ENCODE assay signal across 19 mouse cellular contexts in genomic region chr11:57014396-57014795, GRCm38 (mm10). TPM values are rescaled to one million over a fixed set of nuclear protein-coding genes. Genes with fewer than 3 reads are reported as not detected.
A peak's percentile ranks its signal among the peaks of the same experiment; 100 is the strongest.
DNase-seq lines count a peak whose midpoint lies in the region; ATAC-seq lines count a peak whose summit lies in the region.
"Had no signal": no experiment of that assay in that cellular context is flagged by ENCODE, and none has a peak within 500 bp of the region (broad histone marks: within the 10 kb centered on the region; RNA-seq: fewer than 3 reads in every experiment).

No protein-coding gene starts in this region.

- H3K9me3 ChIP-seq in hindbrain, embryonic 14.5 days (ENCODE audit: control insufficient read depth, low read length): no peaks in the 10 kb centered on the region
- H3K9me3 ChIP-seq in hindbrain, embryonic 10.5 days: no peaks in the 10 kb centered on the region
- no peaks in the 10 kb centered on the region for H3K9me3 ChIP-seq in forebrain, embryonic 16.5 days (ENCODE audit: control insufficient read depth, low read length)
- no peaks in the 10 kb centered on the region for H3K9me3 ChIP-seq in midbrain, embryonic 16.5 days (replicated peaks; ENCODE audit: control insufficient read depth, low read length, poor library complexity, severe bottlenecking)
- H3K9me3 ChIP-seq: embryonic facial prominence, embryonic 12.5 days; kidney, embryonic 15.5 days had no signal

- no peak for ATAC-seq in hindbrain, embryonic 14.5 days (ENCODE audit: low FRiP score)
- no peak for ATAC-seq in forebrain, embryonic 16.5 days
- no peak for ATAC-seq in midbrain, embryonic 16.5 days
- ATAC-seq: intestine, embryonic 16.5 days; liver, postnatal 0 days had no signal

- DNase-seq in hindbrain, embryonic 14.5 days (ENCODE audit: low spot score): no peak
- DNase-seq in hindbrain, embryonic 10.5 days (ENCODE audit: low spot score): no peak
- peak; percentile 66 for DNase-seq in NIH3T3 (ENCODE audit: low read depth)
- no peak for DNase-seq in urinary bladder, adult 2 months (ENCODE audit: low spot score)
- DNase-seq in thymus, postnatal 0 days (ENCODE audit: low spot score): no peak
- DNase-seq: adrenal gland, adult 8-10 months; cerebellum, adult 9-10 months; gastrocnemius, postnatal 14 days; heart, adult 18-20 months; heart, postnatal 36 days; liver; liver, postnatal 0 days; lung, postnatal 14 days; thymus, postnatal 25 days had no signal

- no peaks in the 10 kb centered on the region for H3K27me3 ChIP-seq in hindbrain, embryonic 14.5 days (ENCODE audit: control insufficient read depth, insufficient read depth, low read length)
- H3K27me3 ChIP-seq in hindbrain, embryonic 10.5 days (ENCODE audit: insufficient read depth, poor library complexity, severe bottlenecking): peaks cover 38% of the 10 kb centered on the region
- H3K27me3 ChIP-seq in forebrain, embryonic 16.5 days (replicated peaks; ENCODE audit: control insufficient read depth, insufficient read depth, low read length): no peaks in the 10 kb centered on the region
- H3K27me3 ChIP-seq in midbrain, embryonic 16.5 days (ENCODE audit: control insufficient read depth, insufficient read depth, low read depth, low read length): no peaks in the 10 kb centered on the region

- peak overlapping the region; percentile 57; the same call in 1 of the 2 replicates for H3K9ac ChIP-seq in hindbrain, embryonic 14.5 days
- H3K9ac ChIP-seq in forebrain, embryonic 16.5 days (replicated peaks; ENCODE audit: low read depth, low read length): no peak overlapping the region
- no peak overlapping the region for H3K9ac ChIP-seq in midbrain, embryonic 16.5 days (ENCODE audit: low read depth, low read length)
- H3K9ac ChIP-seq: embryonic facial prominence, embryonic 12.5 days; kidney, embryonic 15.5 days; liver, postnatal 0 days had no signal

- WGBS in hindbrain, embryonic 14.5 days: 65% methylated on average over 6 of the region's 6 CpGs
- 64% methylated on average over 6 of the region's 6 CpGs for WGBS in hindbrain, embryonic 10.5 days
- 63% methylated on average over 6 of the region's 6 CpGs for WGBS in forebrain, embryonic 16.5 days
- WGBS in midbrain, embryonic 16.5 days: 56% methylated on average over 6 of the region's 6 CpGs

- H3K4me1 ChIP-seq in hindbrain, embryonic 14.5 days (replicated peaks; ENCODE audit: control insufficient read depth, insufficient read depth, low read length): peaks cover 9% of the 10 kb centered on the region; the same call in 1 of the 2 replicates
- peaks cover 23% of the 10 kb centered on the region for H3K4me1 ChIP-seq in hindbrain, embryonic 10.5 days (replicated peaks)
- H3K4me1 ChIP-seq in forebrain, embryonic 16.5 days (replicated peaks; ENCODE audit: control insufficient read depth, insufficient read depth, low read length): peaks cover 10% of the 10 kb centered on the region; the same call in 1 of the 2 replicates
- H3K4me1 ChIP-seq in midbrain, embryonic 16.5 days (ENCODE audit: control insufficient read depth, insufficient read depth, low read length): peaks cover 17% of the 10 kb centered on the region

- H3K4me2 ChIP-seq in hindbrain, embryonic 14.5 days (replicated peaks): peak overlapping the region; percentile 43
- H3K4me2 ChIP-seq in forebrain, embryonic 16.5 days (ENCODE audit: low read length): peak overlapping the region; percentile 57
- peak overlapping the region; percentile 66 for H3K4me2 ChIP-seq in midbrain, embryonic 16.5 days (ENCODE audit: low read length)
- H3K4me2 ChIP-seq: embryonic facial prominence, embryonic 12.5 days; kidney, embryonic 15.5 days had no signal

- no peak overlapping the region for H3K27ac ChIP-seq in hindbrain, embryonic 14.5 days
- no peak overlapping the region for H3K27ac ChIP-seq in hindbrain, embryonic 10.5 days
- H3K27ac ChIP-seq in forebrain, embryonic 16.5 days (ENCODE audit: low read length): no peak overlapping the region
- H3K27ac ChIP-seq in midbrain, embryonic 16.5 days (ENCODE audit: low read length): no peak overlapping the region
- H3K27ac ChIP-seq: embryonic facial prominence, embryonic 12.5 days; kidney, embryonic 15.5 days had no signal

- H3K4me3 ChIP-seq in hindbrain, embryonic 14.5 days (replicated peaks; ENCODE audit: low read length): peak overlapping the region; percentile 35
- no peak overlapping the region for H3K4me3 ChIP-seq in hindbrain, embryonic 10.5 days
- H3K4me3 ChIP-seq in forebrain, embryonic 16.5 days (replicated peaks; ENCODE audit: low read length): peak overlapping the region; percentile 50
- H3K4me3 ChIP-seq in midbrain, embryonic 16.5 days (ENCODE audit: low read depth, low read length): peak overlapping the region; percentile 54
- H3K4me3 ChIP-seq: embryonic facial prominence, embryonic 12.5 days; kidney, embryonic 15.5 days had no signal

- H3K36me3 ChIP-seq in hindbrain, embryonic 14.5 days (replicated peaks; ENCODE audit: control insufficient read depth, insufficient read depth): no peaks in the 10 kb centered on the region
- H3K36me3 ChIP-seq in hindbrain, embryonic 10.5 days: no peaks in the 10 kb centered on the region
- H3K36me3 ChIP-seq in forebrain, embryonic 16.5 days (ENCODE audit: control insufficient read depth, insufficient read depth): no peaks in the 10 kb centered on the region
- no peaks in the 10 kb centered on the region for H3K36me3 ChIP-seq in midbrain, embryonic 16.5 days (ENCODE audit: control insufficient read depth, insufficient read depth, low read length)
- H3K36me3 ChIP-seq: embryonic facial prominence, embryonic 12.5 days; kidney, embryonic 15.5 days had no signal

RNA-seq across cellular contexts. Expression of gene Gria1, which starts 3.2 kb away (rescaled TPM):
- 39.7 and 40.4 TPM in 2 replicates for polyA plus RNA-seq in hindbrain, embryonic 14.5 days (2014; fragmentation: Nextera tagmentation; extraction: Ambion mirVana)
- polyA plus RNA-seq in hindbrain, embryonic 10.5 days (2016; fragmentation: Nextera tagmentation; extraction: Ambion mirVana): 1.00 and 1.8 TPM in 2 replicates
- polyA plus RNA-seq in forebrain, embryonic 16.5 days (2015; fragmentation: Nextera tagmentation; extraction: Ambion mirVana): 60.5 and 75.1 TPM in 2 replicates
- polyA plus RNA-seq in midbrain, embryonic 16.5 days (2015; fragmentation: Nextera tagmentation; extraction: Ambion mirVana): 62.5 and 63.7 TPM in 2 replicates
- 3.6 and 4.9 TPM in 2 replicates for polyA plus RNA-seq in urinary bladder, adult 2 months (2012; rRNA removed)
- 0.06 and 0.30 TPM in 2 replicates for polyA plus RNA-seq in thymus, postnatal 0 days (2015; fragmentation: Nextera tagmentation; extraction: Ambion mirVana)
- polyA plus RNA-seq: liver, postnatal 0 days had no signal
